Comparison of ENCODE assay signal across 14 mouse cellular contexts in the genomic region with DNA sequence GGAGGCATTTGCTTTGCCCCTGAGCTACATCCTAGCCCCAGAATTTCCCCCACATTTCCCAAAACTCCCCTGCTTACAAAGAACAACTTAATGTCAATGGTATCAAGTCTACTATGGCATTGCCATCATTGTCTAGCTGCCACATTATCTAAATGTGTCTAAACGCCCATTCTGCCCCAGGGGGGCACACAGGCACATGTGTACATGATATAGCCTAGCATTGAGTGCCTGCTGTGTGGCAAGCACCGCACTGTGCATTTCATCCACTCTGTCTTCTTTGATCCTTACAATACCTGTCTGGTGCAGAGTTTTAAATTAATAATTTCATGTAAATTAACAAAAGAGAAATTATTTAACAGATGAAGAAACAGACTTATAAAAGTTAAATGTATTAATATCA.
"Had no signal": no experiment of that assay in that cellular context is flagged by ENCODE, and none has a peak within 500 bp of the region (broad histone marks: within the 10 kb centered on the region; RNA-seq: fewer than 3 reads in every experiment).

No protein-coding gene starts in this region.

- H3K27ac ChIP-seq: layer of hippocampus, adult 2 months; limb, embryonic 12.5 days; liver, embryonic 13.5 days; lung, embryonic 15.5 days; stomach, embryonic 15.5 days had no signal

- H3K9ac ChIP-seq: limb, embryonic 12.5 days; liver, embryonic 13.5 days; liver, postnatal 0 days; lung, embryonic 15.5 days; stomach, embryonic 15.5 days had no signal

- DNase-seq: kidney, adult 8-10 months; kidney, postnatal 10 days; kidney, postnatal 4 days; liver; liver, embryonic 13.5 days; liver, postnatal 0 days; lung, postnatal 14 days; right cerebral cortex, postnatal 14 days; thymus, postnatal 4 days had no signal

- H3K36me3 ChIP-seq: limb, embryonic 12.5 days; liver, embryonic 13.5 days; lung, embryonic 15.5 days; stomach, embryonic 15.5 days had no signal

- H3K27me3 ChIP-seq: limb, embryonic 12.5 days; lung, embryonic 15.5 days; stomach, embryonic 15.5 days had no signal

- H3K9me3 ChIP-seq: limb, embryonic 12.5 days; liver, embryonic 13.5 days; lung, embryonic 15.5 days; stomach, embryonic 15.5 days had no signal

- ATAC-seq: liver, postnatal 0 days had no signal

- H3K4me1 ChIP-seq: limb, embryonic 12.5 days; liver, embryonic 13.5 days; lung, embryonic 15.5 days; stomach, embryonic 15.5 days had no signal

- H3K4me3 ChIP-seq: layer of hippocampus, adult 2 months; limb, embryonic 12.5 days; liver, embryonic 13.5 days; lung, embryonic 15.5 days; myocyte; stomach, embryonic 15.5 days had no signal

- H3K4me2 ChIP-seq: limb, embryonic 12.5 days; liver, embryonic 13.5 days; lung, embryonic 15.5 days; stomach, embryonic 15.5 days had no signal
